Mouse (Mus musculus) hindbrain, embryonic 12.5 days (tissue): ENCODE results near the gene Trhr2. TPM values are rescaled to one million over a fixed set of nuclear protein-coding genes. Genes with fewer than 3 reads are reported as not detected.

ENCODE experiments used
- ATAC-seq: fragments of 200-750 bp; cut with Nextera tagmentation; 2 replicates; pipeline ENCODE4 v1.8.0; 2017; ENCODE audit warnings: moderate TSS enrichment; ENCODE audit not compliant: low FRiP score
- H3K27ac ChIP-seq: fragments of 300-500 bp; sonication (generic); 2 replicates; pipeline ENCODE4 v1.5.1; 2016; ENCODE audit warnings: mild to moderate bottlenecking
- H3K27me3 ChIP-seq: fragments of 300-500 bp; sonication (generic); 2 replicates; pipeline ENCODE4 v1.6.1; 2016; ENCODE audit warnings: mild to moderate bottlenecking
- H3K36me3 ChIP-seq: fragments of 300-500 bp; sonication (generic); 2 replicates; pipeline ENCODE4 v1.6.1; 2016; ENCODE audit warnings: mild to moderate bottlenecking
- H3K4me1 ChIP-seq: fragments of 300-500 bp; sonication (generic); 2 replicates; pipeline ENCODE4 v1.6.1; 2016
- H3K4me2 ChIP-seq: fragments of 300-500 bp; sonication (generic); replicated peaks from 2 replicates; pipeline ENCODE4 v1.6.1; 2016; ENCODE audit warnings: mild to moderate bottlenecking
- H3K4me3 ChIP-seq: fragments of 300-500 bp; sonication (generic); 2 replicates; pipeline ENCODE4 v1.5.1; 2016; ENCODE audit warnings: mild to moderate bottlenecking
- H3K9ac ChIP-seq: fragments of 300-500 bp; sonication (generic); 2 replicates; pipeline ENCODE4 v1.6.1; 2016; ENCODE audit warnings: mild to moderate bottlenecking, moderate library complexity
- H3K9me3 ChIP-seq: fragments of 300-500 bp; sonication (generic); replicated peaks from 2 replicates; pipeline ENCODE4 v1.6.1; 2016; ENCODE audit warnings: mild to moderate bottlenecking
- WGBS: fragments of 180-500 bp; shearing (Covaris S2); methylation state at CpG from one replicate; pipeline ENCODE4 v1.1.7; 2016; 5-methylcytosine and 5-hydroxymethylcytosine counted together
- polyA plus RNA-seq: library from polyadenylated mRNA; unstranded; fragments of >200 nt; fragmentation: Nextera tagmentation; extraction: Ambion mirVana; gene quantifications from 2 replicates; pipeline ENCODE4 v1.2.1, GENCODE M21; 2016

The Trhr2 gene
- polyA plus RNA-seq: not detected in 2 replicates

- no peak within 1 kb of the TSS for H3K27ac ChIP-seq
- H3K4me2 ChIP-seq: no peak within 1 kb of the TSS
- WGBS: 77% methylated on average over 7 of the region's 7 CpGs
- no peak within 1 kb of the TSS for H3K4me3 ChIP-seq
- no peak for ATAC-seq
- H3K4me1 ChIP-seq: no peaks in the 10 kb centered on the region
- H3K9me3 ChIP-seq: no peaks in the 10 kb centered on the region
- peaks cover 43% of the 10 kb centered on the region for H3K27me3 ChIP-seq
- H3K36me3 ChIP-seq: no peaks in the 10 kb centered on the region
- H3K9ac ChIP-seq: no peak within 1 kb of the TSS
Measured at GRCm38 (mm10) chr8:122360696-122361416, at the start of gene Trhr2. Trhr2 (minus strand) TSS chr8:122360746.

- no peak overlapping the region for H3K4me3 ChIP-seq
- no peaks in the 10 kb centered on the region for H3K27me3 ChIP-seq
- WGBS: 93% methylated on average over 7 of the region's 7 CpGs
- peaks cover 97% of the 10 kb centered on the region for H3K36me3 ChIP-seq
- H3K4me1 ChIP-seq: no peaks in the 10 kb centered on the region
- no peaks in the 10 kb centered on the region for H3K9me3 ChIP-seq
- H3K9ac ChIP-seq: no peak overlapping the region
- ATAC-seq: no peak
- no peak overlapping the region for H3K27ac ChIP-seq
- H3K4me2 ChIP-seq: no peak overlapping the region
Measured at GRCm38 (mm10) chr8:122407678-122408077, 47.1 kb upstream of the Trhr2 start.

GRCm38 (mm10) chr8:122405146-122405805 is 44.7 kb upstream of the Trhr2 start:
- H3K4me3 ChIP-seq: no peak overlapping the region
- no peak overlapping the region for H3K27ac ChIP-seq
- peaks cover 97% of the 10 kb centered on the region for H3K36me3 ChIP-seq
- no peaks in the 10 kb centered on the region for H3K9me3 ChIP-seq
- H3K4me2 ChIP-seq: no peak overlapping the region
- H3K27me3 ChIP-seq: no peaks in the 10 kb centered on the region
- no peak overlapping the region for H3K9ac ChIP-seq
- WGBS: 86% methylated on average over 9 of the region's 9 CpGs
- H3K4me1 ChIP-seq: no peaks in the 10 kb centered on the region
- no peak for ATAC-seq

GRCm38 (mm10) chr8:122398186-122398585 is 37.6 kb upstream of the Trhr2 start:
- Histone ChIP-seq H3K9me3 (no peaks in the 10 kb centered on the region), H3K4me3 (no peak overlapping the region), H3K36me3 (peaks cover 83% of the 10 kb centered on the region), H3K27me3 (no peaks in the 10 kb centered on the region), H3K9ac (no peak overlapping the region), H3K4me1 (no peaks in the 10 kb centered on the region), H3K27ac (no peak overlapping the region), H3K4me2 (no peak overlapping the region)
- WGBS: 94% methylated on average over 9 of the region's 9 CpGs
- no peak for ATAC-seq

DNA sequence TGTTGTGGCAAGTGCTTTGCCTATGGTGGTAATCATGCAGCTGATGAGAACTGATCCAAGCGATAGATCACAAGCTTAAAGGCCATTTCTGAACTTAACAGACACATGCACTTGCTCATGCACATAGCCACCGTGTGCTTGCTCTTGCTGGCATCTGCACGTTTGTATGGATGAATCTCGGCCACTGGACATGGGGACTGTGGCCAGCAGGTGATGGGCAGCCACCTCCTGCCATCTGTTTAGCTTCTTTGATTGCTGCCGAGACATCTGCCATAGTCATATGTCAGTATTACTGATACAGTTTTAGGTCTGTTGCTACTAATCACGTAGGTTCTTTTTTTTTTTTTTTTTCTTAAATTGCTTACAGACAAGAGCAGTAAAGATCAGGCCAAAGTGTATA is 34.7 kb upstream of the Trhr2 start:
- no peak for ATAC-seq
- Histone ChIP-seq H3K27me3 (no peaks in the 10 kb centered on the region), H3K27ac (no peak overlapping the region), H3K4me1 (no peaks in the 10 kb centered on the region), H3K36me3 (peaks cover 73% of the 10 kb centered on the region), H3K9me3 (no peaks in the 10 kb centered on the region), H3K9ac (no peak overlapping the region), H3K4me2 (no peak overlapping the region), H3K4me3 (no peak overlapping the region)
- WGBS: 85% methylated on average over 6 of the region's 6 CpGs

DNA sequence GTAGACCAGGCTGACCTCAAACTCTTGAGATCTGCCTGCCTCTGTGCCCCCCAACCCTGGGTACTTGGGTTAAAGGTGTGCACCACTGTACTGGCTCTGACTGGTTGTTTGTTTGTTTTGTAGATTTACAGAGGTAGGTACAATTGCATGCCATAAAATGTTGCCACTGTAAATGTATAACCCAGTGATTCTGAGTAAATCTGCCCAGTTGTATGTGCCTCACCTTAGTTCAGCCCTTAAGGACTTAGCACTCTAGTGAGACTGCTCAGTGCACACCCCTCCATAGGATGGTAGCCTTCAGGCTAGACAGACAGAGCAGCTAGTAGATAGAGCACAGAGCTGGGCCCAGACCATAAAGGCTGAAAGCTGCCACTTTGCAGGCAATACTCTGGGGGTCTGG is 33.2 kb upstream of the Trhr2 start:
- Histone ChIP-seq H3K27me3 (no peaks in the 10 kb centered on the region), H3K36me3 (peaks cover 71% of the 10 kb centered on the region), H3K4me1 (no peaks in the 10 kb centered on the region), H3K4me3 (no peak overlapping the region), H3K9ac (no peak overlapping the region), H3K4me2 (no peak overlapping the region), H3K27ac (no peak overlapping the region), H3K9me3 (no peaks in the 10 kb centered on the region)
- ATAC-seq: no peak

- WGBS: 87% methylated on average over 3 of the region's 3 CpGs
- Histone ChIP-seq H3K36me3 (peaks cover 83% of the 10 kb centered on the region), H3K9ac (no peak overlapping the region), H3K27me3 (no peaks in the 10 kb centered on the region), H3K4me2 (no peak overlapping the region), H3K4me1 (no peaks in the 10 kb centered on the region), H3K27ac (no peak overlapping the region), H3K9me3 (no peaks in the 10 kb centered on the region), H3K4me3 (no peak overlapping the region)
- no peak for ATAC-seq
Measured at GRCm38 (mm10) chr8:122390758-122391157, 30.2 kb upstream of the Trhr2 start.

- H3K4me3 ChIP-seq: no peak overlapping the region
- peaks cover 87% of the 10 kb centered on the region for H3K36me3 ChIP-seq
- H3K4me2 ChIP-seq: no peak overlapping the region
- H3K9ac ChIP-seq: no peak overlapping the region
- no peak for ATAC-seq
- whole genome bisulfite sequencing: 91% methylated on average over 3 of the region's 3 CpGs
- no peaks in the 10 kb centered on the region for H3K4me1 ChIP-seq
- H3K9me3 ChIP-seq: no peaks in the 10 kb centered on the region
- H3K27me3 ChIP-seq: no peaks in the 10 kb centered on the region
- no peak overlapping the region for H3K27ac ChIP-seq
Measured at GRCm38 (mm10) chr8:122389357-122389756, 28.8 kb upstream of the Trhr2 start.

- Histone ChIP-seq H3K27me3 (no peaks in the 10 kb centered on the region), H3K4me2 (no peak overlapping the region), H3K9me3 (no peaks in the 10 kb centered on the region), H3K36me3 (peaks cover 60% of the 10 kb centered on the region), H3K4me3 (no peak overlapping the region), H3K4me1 (peaks cover 6% of the 10 kb centered on the region), H3K27ac (no peak overlapping the region), H3K9ac (0 out of 2 replicates have a peak overlapping the region, but pooled peaks have one; percentile 2)
- WGBS: 90% methylated on average over 4 of the region's 4 CpGs
- ATAC-seq: no peak
Measured at GRCm38 (mm10) chr8:122383039-122383438, 22.5 kb upstream of the Trhr2 start.

GRCm38 (mm10) chr8:122376365-122377231 is 16.1 kb upstream of the Trhr2 start, which contains the start of gene Zc3h18:
Zc3h18 (plus strand) TSS chr8:122376609.
- peak; percentile 93 for ATAC-seq
- Histone ChIP-seq H3K4me1 (peaks cover 20% of the 10 kb centered on the region), H3K27me3 (no peaks in the 10 kb centered on the region), H3K36me3 (peaks cover 10% of the 10 kb centered on the region), H3K27ac (peak within 1 kb of the TSS; percentile 91), H3K9me3 (no peaks in the 10 kb centered on the region), H3K9ac (peak within 1 kb of the TSS; percentile 89), H3K4me2 (peak within 1 kb of the TSS; percentile 91), H3K4me3 (peak within 1 kb of the TSS; percentile 97)
- under 1% methylated on average over 91 of the region's 107 CpGs for WGBS

DNA sequence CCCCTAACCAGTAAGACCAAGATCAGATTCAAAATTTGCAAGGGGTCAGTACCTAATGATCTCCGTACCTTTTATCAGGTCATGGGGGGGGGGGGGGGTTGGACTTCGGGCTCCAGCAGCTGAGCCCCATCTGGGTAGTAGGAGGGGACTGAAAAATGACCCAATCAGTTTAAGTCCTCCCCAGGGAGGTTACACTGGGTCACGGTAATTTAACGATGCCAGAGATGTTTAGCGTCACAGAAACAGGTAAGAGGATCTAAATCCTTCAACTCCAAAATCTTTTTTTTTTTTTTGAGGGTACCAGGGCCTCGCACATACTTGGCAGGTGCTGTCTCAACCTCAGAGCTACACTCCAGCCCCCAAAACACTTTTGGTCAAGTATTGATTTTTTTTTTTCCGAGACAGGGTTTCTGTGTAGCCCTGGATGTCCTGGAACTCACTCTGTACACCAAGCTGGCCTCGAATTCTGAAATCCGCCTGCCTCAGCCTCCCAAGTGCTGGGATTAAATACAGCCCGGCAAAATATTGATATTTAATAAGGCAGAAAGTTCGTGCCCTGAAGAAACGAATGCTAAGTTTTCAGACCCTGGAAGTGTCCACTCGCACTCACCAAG is 15.3 kb upstream of the Trhr2 start:
- H3K4me2 ChIP-seq: peak overlapping the region; percentile 48
- peak; percentile 35 for ATAC-seq
- H3K27ac ChIP-seq: peak overlapping the region; percentile 66; the same call in 1 of the 2 replicates
- peak overlapping the region; percentile 97 for H3K4me3 ChIP-seq
- 25% methylated on average over 13 of the region's 13 CpGs for WGBS
- peaks cover 7% of the 10 kb centered on the region for H3K36me3 ChIP-seq
- peaks cover 20% of the 10 kb centered on the region for H3K4me1 ChIP-seq
- H3K27me3 ChIP-seq: no peaks in the 10 kb centered on the region
- H3K9me3 ChIP-seq: no peaks in the 10 kb centered on the region
- H3K9ac ChIP-seq: peak overlapping the region; percentile 89; the same call in 1 of the 2 replicates

- H3K9ac ChIP-seq: peak overlapping the region; percentile 23; the same call in 1 of the 2 replicates
- peaks cover 20% of the 10 kb centered on the region for H3K4me1 ChIP-seq
- peaks cover 4% of the 10 kb centered on the region for H3K36me3 ChIP-seq
- H3K4me3 ChIP-seq: no peak overlapping the region; the same call in 1 of the 2 replicates
- no peak for ATAC-seq
- H3K4me2 ChIP-seq: peak overlapping the region; percentile 48
- no peak overlapping the region for H3K27ac ChIP-seq
- no peaks in the 10 kb centered on the region for H3K9me3 ChIP-seq
- no peaks in the 10 kb centered on the region for H3K27me3 ChIP-seq
- WGBS: 93% methylated on average over 7 of the region's 7 CpGs
Measured at GRCm38 (mm10) chr8:122375320-122375719, 14.8 kb upstream of the Trhr2 start.
